Mouse (Mus musculus) stomach, embryonic 14.5 days (tissue): ENCODE results near the gene Majin. TPM values are rescaled to one million over a fixed set of nuclear protein-coding genes. Genes with fewer than 3 reads are reported as not detected.

Source experiments
- ATAC-seq: fragments of 200-750 bp; cut with Nextera tagmentation; 2 replicates; pipeline ENCODE4 v1.8.0; 2017; ENCODE audit warnings: low read depth, moderate TSS enrichment; ENCODE audit not compliant: insufficient number of reproducible peaks, insufficient read depth, low FRiP score
- H3K27ac ChIP-seq: fragments of 300-500 bp; sonication (generic); 2 replicates; pipeline ENCODE4 v1.5.1; 2014; ENCODE audit warnings: mild to moderate bottlenecking, low read length, moderate library complexity, mixed read lengths
- H3K27me3 ChIP-seq: fragments of 300-500 bp; sonication (generic); 2 replicates; pipeline ENCODE4 v1.6.1; 2014; ENCODE audit warnings: low read length, control low read depth, mixed read lengths; ENCODE audit not compliant: control insufficient read depth, insufficient read depth
- H3K36me3 ChIP-seq: fragments of 300-500 bp; sonication (generic); 2 replicates; pipeline ENCODE4 v1.6.1; 2014; ENCODE audit warnings: mild to moderate bottlenecking, control low read depth, low read length, moderate library complexity, mixed read lengths; ENCODE audit not compliant: control insufficient read depth, insufficient read depth
- H3K4me1 ChIP-seq: fragments of 300-500 bp; sonication (generic); 2 replicates; pipeline ENCODE4 v1.6.1; 2014; ENCODE audit warnings: low read length, control low read depth, mixed read lengths; ENCODE audit not compliant: control insufficient read depth, insufficient read depth
- H3K4me2 ChIP-seq: fragments of 300-500 bp; sonication (generic); replicated peaks from 2 replicates; pipeline ENCODE4 v1.6.1; 2014; ENCODE audit warnings: low read depth, low read length, control low read depth
- H3K4me3 ChIP-seq: fragments of 300-500 bp; sonication (generic); 2 replicates; pipeline ENCODE4 v1.5.1; 2014; ENCODE audit warnings: low read depth, low read length, control low read depth
- H3K9ac ChIP-seq: fragments of 300-500 bp; sonication (generic); replicated peaks from 2 replicates; pipeline ENCODE4 v1.6.1; 2014; ENCODE audit warnings: low read depth, mild to moderate bottlenecking, control low read depth, low read length, moderate library complexity, mixed read lengths
- H3K9me3 ChIP-seq: fragments of 300-500 bp; sonication (generic); 2 replicates; pipeline ENCODE4 v1.6.1; 2016; ENCODE audit warnings: low read depth, low read length, control low read depth; ENCODE audit not compliant: control insufficient read depth
- WGBS: fragments of 180-500 bp; shearing (Covaris S2); extraction: QIAGEN DNeasy Blood & Tissue Kit; methylation state at CpG from one replicate; pipeline ENCODE4 v1.1.7; 2014; 5-methylcytosine and 5-hydroxymethylcytosine counted together
- polyA plus RNA-seq: library from polyadenylated mRNA; unstranded; fragments of >200 nt; fragmentation: Nextera tagmentation; extraction: Ambion mirVana; gene quantifications from 2 replicates; pipeline ENCODE4 v1.2.1, GENCODE M21; 2014

The Majin gene
- polyA plus RNA-seq, 1 experiment from 2014 or later = not detected

DNA sequence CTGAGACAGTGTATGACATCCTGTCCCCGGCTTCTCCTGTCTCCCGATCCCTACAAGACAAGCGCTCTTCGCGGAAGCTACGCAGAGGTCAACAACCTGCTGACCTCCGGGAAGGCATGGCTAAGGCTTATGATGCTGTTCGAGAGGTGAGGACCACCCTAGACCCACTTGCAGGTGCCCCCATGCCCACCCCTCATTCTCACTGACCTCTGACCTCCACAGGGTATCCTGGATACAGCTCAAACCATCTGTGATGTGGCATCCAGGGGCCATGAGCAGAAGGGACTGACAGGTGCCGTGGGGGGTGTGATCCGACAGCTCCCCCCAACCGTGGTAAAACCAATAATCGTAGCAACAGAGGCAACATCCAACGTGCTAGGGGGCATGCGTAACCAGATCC is 77.2 kb downstream of the Majin start:
- 92% methylated on average over 14 of the region's 14 CpGs for WGBS
- no peak for ATAC-seq
- Histone ChIP-seq H3K27me3 (no peaks in the 10 kb centered on the region), H3K36me3 (peaks cover 39% of the 10 kb centered on the region), H3K4me2 (no peak overlapping the region), H3K4me1 (no peaks in the 10 kb centered on the region), H3K27ac (no peak overlapping the region), H3K9me3 (no peaks in the 10 kb centered on the region), H3K9ac (no peak overlapping the region), H3K4me3 (no peak overlapping the region)

DNA sequence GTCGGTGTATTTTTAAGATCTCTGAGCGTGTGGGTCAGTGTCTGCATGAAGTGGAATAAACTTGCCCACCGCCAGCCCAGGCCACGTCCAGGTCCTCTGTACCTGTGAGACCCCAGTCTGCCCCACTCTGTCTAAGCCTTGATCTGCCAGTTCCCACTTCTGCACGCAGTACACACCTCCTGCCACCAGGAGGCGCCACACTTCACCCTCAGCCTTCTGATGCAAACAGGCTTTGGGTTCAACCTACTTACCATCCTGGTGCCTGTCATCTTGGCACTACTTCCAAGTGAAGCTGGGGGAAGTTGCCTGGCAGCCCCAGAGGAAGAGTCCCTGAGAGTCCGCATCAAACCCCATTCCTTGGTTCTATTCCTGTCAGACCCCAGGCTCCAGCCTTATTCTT is 78.0 kb downstream of the Majin start:
- ATAC-seq = no peak
- Histone ChIP-seq H3K4me1 (no peaks in the 10 kb centered on the region), H3K9me3 (no peaks in the 10 kb centered on the region), H3K27me3 (no peaks in the 10 kb centered on the region), H3K4me2 (no peak overlapping the region), H3K4me3 (no peak overlapping the region), H3K27ac (peak overlapping the region; percentile 18; the same call in 1 of the 2 replicates), H3K9ac (no peak overlapping the region), H3K36me3 (peaks cover 30% of the 10 kb centered on the region)
- 62% methylated on average over 7 of the region's 7 CpGs for WGBS

- ATAC-seq = peak; percentile 77
- 68% methylated on average over 8 of the region's 8 CpGs for WGBS
- Histone ChIP-seq H3K4me2 (peak overlapping the region; percentile 32; the same call in 1 of the 2 replicates), H3K27ac (peak overlapping the region; percentile 66), H3K9ac (no peak overlapping the region), H3K36me3 (peaks cover 23% of the 10 kb centered on the region), H3K27me3 (no peaks in the 10 kb centered on the region), H3K4me3 (peak overlapping the region; percentile 14; the same call in 1 of the 2 replicates), H3K4me1 (no peaks in the 10 kb centered on the region), H3K9me3 (no peaks in the 10 kb centered on the region)
These were observed 78.7 kb downstream of the Majin start for GRCm38 (mm10) chr19:6262839-6263433.

- peak overlapping the region; percentile 14 for H3K4me3 ChIP-seq
- H3K4me1 ChIP-seq = 0 out of 2 replicates have a peak, but pooled peaks cover 3% of the 10 kb centered on the region
- peak overlapping the region; percentile 32 for H3K4me2 ChIP-seq
- H3K27ac ChIP-seq = peak overlapping the region; percentile 66; the same call in 1 of the 2 replicates
- H3K9ac ChIP-seq = no peak overlapping the region; the same call in 1 of the 2 replicates
- no peak for ATAC-seq
- 63% methylated on average over 9 of the region's 9 CpGs for WGBS
- peaks cover 11% of the 10 kb centered on the region for H3K36me3 ChIP-seq
- no peaks in the 10 kb centered on the region for H3K9me3 ChIP-seq
- no peaks in the 10 kb centered on the region for H3K27me3 ChIP-seq
These were observed 80.0 kb downstream of the Majin start for GRCm38 (mm10) chr19:6264200-6264599.

- Histone ChIP-seq H3K36me3 (peaks cover 9% of the 10 kb centered on the region; the same call in 1 of the 2 replicates), H3K4me3 (no peak overlapping the region), H3K27ac (no peak overlapping the region), H3K9me3 (no peaks in the 10 kb centered on the region), H3K4me2 (no peak overlapping the region; the same call in 1 of the 2 replicates), H3K9ac (no peak overlapping the region), H3K27me3 (no peaks in the 10 kb centered on the region), H3K4me1 (0 out of 2 replicates have a peak, but pooled peaks cover 3% of the 10 kb centered on the region)
- 80% methylated on average over 8 of the region's 8 CpGs for WGBS
- ATAC-seq = no peak
These were observed 80.8 kb downstream of the Majin start for GRCm38 (mm10) chr19:6264945-6265344.

- Histone ChIP-seq H3K4me1 (0 out of 2 replicates have a peak, but pooled peaks cover 3% of the 10 kb centered on the region), H3K4me2 (no peak overlapping the region), H3K4me3 (no peak overlapping the region), H3K36me3 (peaks cover 8% of the 10 kb centered on the region; the same call in 1 of the 2 replicates), H3K9ac (no peak overlapping the region), H3K9me3 (no peaks in the 10 kb centered on the region), H3K27ac (no peak overlapping the region), H3K27me3 (no peaks in the 10 kb centered on the region)
- ATAC-seq = no peak
- 67% methylated on average over 6 of the region's 6 CpGs for WGBS
These were observed 81.6 kb downstream of the Majin start for GRCm38 (mm10) chr19:6265727-6266182.

DNA sequence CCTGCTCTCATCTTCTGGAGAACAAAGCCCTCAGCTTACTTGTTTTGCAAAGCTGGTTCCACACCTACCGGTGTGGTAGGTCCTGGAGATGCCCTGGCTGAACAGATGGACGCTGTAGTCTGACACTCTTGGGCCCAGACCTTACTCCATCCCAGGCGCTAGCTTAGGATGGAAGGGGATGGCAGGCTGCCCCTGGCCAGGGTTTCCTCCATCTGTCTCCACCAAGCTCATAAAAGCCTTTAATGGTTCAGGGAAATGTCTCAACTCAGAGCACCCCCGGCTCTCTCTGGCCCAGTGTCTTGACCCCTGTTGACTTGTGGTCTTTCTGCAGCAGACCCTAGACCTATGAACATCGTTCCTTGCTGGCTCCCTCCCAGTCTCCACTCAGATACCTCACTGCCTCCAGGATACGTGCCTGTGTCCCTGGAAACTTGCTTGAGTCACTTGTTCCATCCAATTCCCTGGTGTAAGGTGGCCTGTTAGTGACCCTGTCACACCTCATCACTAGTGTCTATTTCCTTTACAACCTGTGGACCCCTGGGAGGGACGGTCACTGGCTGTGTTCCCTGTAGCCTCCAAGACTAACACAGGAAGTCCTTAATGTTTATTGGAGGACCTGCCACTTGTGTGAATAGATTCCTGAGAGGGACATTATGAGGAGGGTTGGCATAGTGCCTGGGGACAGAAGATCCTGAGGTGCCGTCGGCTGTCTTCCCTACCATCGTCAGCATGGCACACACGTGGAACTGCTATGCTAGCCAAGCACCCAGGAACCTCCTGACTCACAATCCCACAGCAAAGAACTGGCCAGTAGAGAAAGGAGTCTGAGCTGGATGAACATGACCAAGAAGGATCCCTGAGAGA is 83.3 kb downstream of the Majin start:
- no peak overlapping the region for H3K4me3 ChIP-seq
- WGBS = 59% methylated on average over 11 of the region's 11 CpGs
- no peaks in the 10 kb centered on the region; the same call in 1 of the 2 replicates for H3K36me3 ChIP-seq
- no peak overlapping the region for H3K4me2 ChIP-seq
- H3K4me1 ChIP-seq = 0 out of 2 replicates have a peak, but pooled peaks cover 3% of the 10 kb centered on the region
- no peaks in the 10 kb centered on the region for H3K9me3 ChIP-seq
- no peak overlapping the region for H3K27ac ChIP-seq
- no peaks in the 10 kb centered on the region for H3K27me3 ChIP-seq
- no peak for ATAC-seq
- H3K9ac ChIP-seq = no peak overlapping the region

GRCm38 (mm10) chr19:6268170-6268528 is 84.0 kb downstream of the Majin start:
- WGBS = 10% methylated on average over 8 of the region's 8 CpGs
- Histone ChIP-seq H3K4me1 (0 out of 2 replicates have a peak, but pooled peaks cover 3% of the 10 kb centered on the region), H3K4me2 (no peak overlapping the region), H3K36me3 (no peaks in the 10 kb centered on the region), H3K27ac (no peak overlapping the region), H3K4me3 (no peak overlapping the region), H3K9ac (no peak overlapping the region), H3K27me3 (no peaks in the 10 kb centered on the region), H3K9me3 (no peaks in the 10 kb centered on the region)
- peak; percentile 64; the same call in 1 of the 2 replicates for ATAC-seq
